Mouse (Mus musculus) lung, embryonic 15.5 days (tissue): Measurements from ENCODE around the gene Milr1. TPM values are rescaled to one million over a fixed set of nuclear protein-coding genes. Genes with fewer than 3 reads are reported as not detected.
"Not testable (repeated sequence)": the region's sequence is repeated elsewhere in the genome, so short reads cannot be mapped to it uniquely, and the experiment has no call there.

Experiments used
- ATAC-seq: fragments of 200-750 bp; cut with Nextera tagmentation; 2 replicates; pipeline ENCODE4 v1.8.0; 2017; ENCODE audit warnings: moderate number of reproducible peaks, borderline replicate concordance; ENCODE audit not compliant: low FRiP score, low TSS enrichment; ENCODE audit errors: extremely low read depth
- H3K27ac ChIP-seq: fragments of 300-500 bp; sonication (generic); 2 replicates; pipeline ENCODE4 v1.5.1; 2015; ENCODE audit warnings: moderate library complexity, mild to moderate bottlenecking, inconsistent platforms
- H3K27me3 ChIP-seq: fragments of 300-500 bp; sonication (generic); 2 replicates; pipeline ENCODE4 v1.6.1; 2015; ENCODE audit warnings: inconsistent platforms
- H3K36me3 ChIP-seq: fragments of 300-500 bp; sonication (generic); 2 replicates; pipeline ENCODE4 v1.6.1; 2015; ENCODE audit warnings: inconsistent platforms
- H3K4me1 ChIP-seq: fragments of 300-500 bp; sonication (generic); 2 replicates; pipeline ENCODE4 v1.6.1; 2015; ENCODE audit warnings: inconsistent platforms
- H3K4me2 ChIP-seq: fragments of 300-500 bp; sonication (generic); 2 replicates; pipeline ENCODE4 v1.6.1; 2015; ENCODE audit warnings: inconsistent platforms, mild to moderate bottlenecking, moderate library complexity
- H3K4me3 ChIP-seq: fragments of 300-500 bp; sonication (generic); 2 replicates; pipeline ENCODE4 v1.5.1; 2015; ENCODE audit warnings: mild to moderate bottlenecking, inconsistent platforms
- H3K9ac ChIP-seq: fragments of 300-500 bp; sonication (generic); 2 replicates; pipeline ENCODE4 v1.6.1; 2015; ENCODE audit warnings: inconsistent platforms
- H3K9me3 ChIP-seq: fragments of 300-500 bp; sonication (generic); 2 replicates; pipeline ENCODE4 v1.6.1; 2016; ENCODE audit warnings: inconsistent platforms
- WGBS: fragments of 180-500 bp; shearing (Covaris S2); methylation state at CpG from one replicate; pipeline ENCODE4 v1.1.7; 2015; 5-methylcytosine and 5-hydroxymethylcytosine counted together
- polyA plus RNA-seq: library from polyadenylated mRNA; unstranded; fragments of >200 nt; fragmentation: Nextera tagmentation; extraction: Ambion mirVana; gene quantifications from 2 replicates; pipeline ENCODE4 v1.2.1, GENCODE M21; 2015

Gene Milr1
- polyA plus RNA-seq, 1 experiment from 2014 or later, result 2.4 TPM

GRCm38 (mm10) chr11:106778589-106779387, 27.8 kb downstream of the Milr1 start:
- no peaks in the 10 kb centered on the region for H3K27me3 ChIP-seq
- under 1% methylated on average over 39 of the region's 39 CpGs for WGBS

GRCm38 (mm10) chr11:106779388-106780088, 28.5 kb downstream of the Milr1 start, which contains the start of gene Polg2:
Gene Polg2 (minus strand): TSS chr11:106779537.
- peak; percentile 99 for ATAC-seq
- Histone ChIP-seq H3K9ac (peak within 1 kb of the TSS; percentile 85), H3K27me3 (no peaks in the 10 kb centered on the region), H3K9me3 (no peaks in the 10 kb centered on the region), H3K27ac (peak within 1 kb of the TSS; percentile 93), H3K4me2 (peak within 1 kb of the TSS; percentile 68), H3K4me3 (peak within 1 kb of the TSS; percentile 71), H3K36me3 (peaks cover 60% of the 10 kb centered on the region), H3K4me1 (peaks cover 26% of the 10 kb centered on the region)
- WGBS, result 2% methylated on average over 30 of the region's 30 CpGs

More at GRCm38 (mm10) chr11:106778589-106779387, 27.8 kb downstream of the Milr1 start:
- ATAC-seq, result peak; percentile 87
- Histone ChIP-seq H3K27ac (peak overlapping the region; percentile 93), H3K4me2 (peak overlapping the region; percentile 68), H3K4me3 (peak overlapping the region; percentile 71), H3K9me3 (no peaks in the 10 kb centered on the region), H3K36me3 (peaks cover 58% of the 10 kb centered on the region), H3K9ac (peak overlapping the region; percentile 85), H3K4me1 (peaks cover 23% of the 10 kb centered on the region)

GRCm38 (mm10) chr11:106780089-106780425, 29.0 kb downstream of the Milr1 start:
- H3K36me3 ChIP-seq, result peaks cover 60% of the 10 kb centered on the region
- no peak overlapping the region; the same call in 1 of the 2 replicates for H3K9ac ChIP-seq
- no peaks in the 10 kb centered on the region for H3K9me3 ChIP-seq
- peak overlapping the region; percentile 93 for H3K27ac ChIP-seq
- WGBS, result 62% methylated on average over 4 of the region's 4 CpGs
- no peaks in the 10 kb centered on the region for H3K27me3 ChIP-seq
- 0 out of 2 replicates have a peak, but pooled peaks have one; percentile 5 for ATAC-seq
- H3K4me1 ChIP-seq, result peaks cover 29% of the 10 kb centered on the region
- peak overlapping the region; percentile 71; the same call in 1 of the 2 replicates for H3K4me3 ChIP-seq
- peak overlapping the region; percentile 68 for H3K4me2 ChIP-seq

- peaks cover 60% of the 10 kb centered on the region for H3K36me3 ChIP-seq
- H3K9me3 ChIP-seq, result no peaks in the 10 kb centered on the region
- H3K4me1 ChIP-seq, result peaks cover 34% of the 10 kb centered on the region
- no peak overlapping the region for H3K27ac ChIP-seq
- H3K4me2 ChIP-seq, result no peak overlapping the region
- no peak overlapping the region for H3K9ac ChIP-seq
- no peak for ATAC-seq
- H3K27me3 ChIP-seq, result no peaks in the 10 kb centered on the region
- no peak overlapping the region for H3K4me3 ChIP-seq
- WGBS, result 76% methylated on average over 6 of the region's 6 CpGs
Measured at GRCm38 (mm10) chr11:106780590-106781220, 29.7 kb downstream of the Milr1 start.

GRCm38 (mm10) chr11:106782271-106782670, 31.2 kb downstream of the Milr1 start:
- not testable (repeated sequence) for H3K4me3 ChIP-seq, H3K27ac ChIP-seq, H3K9ac ChIP-seq, H3K4me2 ChIP-seq, H3K9me3 ChIP-seq, H3K27me3 ChIP-seq, ATAC-seq
- 79% methylated on average over 7 of the region's 7 CpGs for WGBS
- Histone ChIP-seq H3K36me3 (peaks cover 60% of the 10 kb centered on the region), H3K4me1 (peaks cover 42% of the 10 kb centered on the region)

- no peaks in the 10 kb centered on the region for H3K9me3 ChIP-seq
- H3K9ac ChIP-seq, result no peak overlapping the region
- no peak overlapping the region for H3K27ac ChIP-seq
- peaks cover 33% of the 10 kb centered on the region for H3K4me1 ChIP-seq
- ATAC-seq, result no peak
- no peak overlapping the region for H3K4me3 ChIP-seq
- WGBS, result 79% methylated on average over 9 of the region's 9 CpGs
- peaks cover 60% of the 10 kb centered on the region for H3K36me3 ChIP-seq
- no peaks in the 10 kb centered on the region for H3K27me3 ChIP-seq
- H3K4me2 ChIP-seq, result no peak overlapping the region
Measured at GRCm38 (mm10) chr11:106782841-106783764, 32.1 kb downstream of the Milr1 start.

GRCm38 (mm10) chr11:106784476-106784875, 33.5 kb downstream of the Milr1 start:
- H3K27me3 ChIP-seq, result no peaks in the 10 kb centered on the region
- no peak overlapping the region for H3K4me2 ChIP-seq
- H3K4me3 ChIP-seq, result no peak overlapping the region
- peaks cover 60% of the 10 kb centered on the region for H3K36me3 ChIP-seq
- ATAC-seq, result no peak
- H3K4me1 ChIP-seq, result peaks cover 31% of the 10 kb centered on the region
- no peak overlapping the region for H3K27ac ChIP-seq
- H3K9ac ChIP-seq, result no peak overlapping the region
- H3K9me3 ChIP-seq, result no peaks in the 10 kb centered on the region
- 77% methylated on average over 2 of the region's 2 CpGs for WGBS

- H3K9me3 ChIP-seq, result no peaks in the 10 kb centered on the region
- H3K27ac ChIP-seq, result no peak overlapping the region
- no peak overlapping the region for H3K9ac ChIP-seq
- 64% methylated on average over 1 of the region's 1 CpGs for WGBS
- no peaks in the 10 kb centered on the region for H3K27me3 ChIP-seq
- H3K4me2 ChIP-seq, result 0 out of 2 replicates have a peak overlapping the region, but pooled peaks have one; percentile 64
- ATAC-seq, result no peak
- H3K4me3 ChIP-seq, result no peak overlapping the region
- H3K36me3 ChIP-seq, result peaks cover 58% of the 10 kb centered on the region
- H3K4me1 ChIP-seq, result peaks cover 31% of the 10 kb centered on the region
Measured at GRCm38 (mm10) chr11:106785043-106785442, 34.0 kb downstream of the Milr1 start.

GRCm38 (mm10) chr11:106787131-106788025, 36.4 kb downstream of the Milr1 start:
- ATAC-seq, result peak; percentile 34; the same call in 1 of the 2 replicates
- peaks cover 42% of the 10 kb centered on the region for H3K36me3 ChIP-seq
- H3K9ac ChIP-seq, result peak overlapping the region; percentile 92
- H3K4me2 ChIP-seq, result peak overlapping the region; percentile 64
- H3K9me3 ChIP-seq, result no peaks in the 10 kb centered on the region
- peak overlapping the region; percentile 71 for H3K4me3 ChIP-seq
- peaks cover 37% of the 10 kb centered on the region for H3K4me1 ChIP-seq
- WGBS, result 0% methylated on average over 65 of the region's 65 CpGs
- H3K27me3 ChIP-seq, result no peaks in the 10 kb centered on the region
- H3K27ac ChIP-seq, result peak overlapping the region; percentile 99

GRCm38 (mm10) chr11:106788026-106788774, 37.2 kb downstream of the Milr1 start:
- H3K9ac ChIP-seq, result peak overlapping the region; percentile 92
- H3K27me3 ChIP-seq, result no peaks in the 10 kb centered on the region
- WGBS, result under 1% methylated on average over 73 of the region's 79 CpGs
- H3K4me2 ChIP-seq, result peak overlapping the region; percentile 69; the same call in 1 of the 2 replicates
- peak overlapping the region; percentile 71 for H3K4me3 ChIP-seq
- peaks cover 31% of the 10 kb centered on the region for H3K4me1 ChIP-seq
- H3K36me3 ChIP-seq, result peaks cover 39% of the 10 kb centered on the region
- peak overlapping the region; percentile 99 for H3K27ac ChIP-seq
- peak; percentile 74 for ATAC-seq
- H3K9me3 ChIP-seq, result no peaks in the 10 kb centered on the region
